Mouse (Mus musculus): Measurements from ENCODE around the gene Pum1. TPM values are rescaled to one million over a fixed set of nuclear protein-coding genes. Genes with fewer than 3 reads are reported as not detected.

Gene Pum1
- total RNA-seq, 2 experiments from 2014 or later: 50.2 to 63.1 TPM

GRCm38 (mm10) chr4:130722607-130723006, 59.5 kb downstream of the Pum1 start:
- no peak for DNase-seq

GRCm38 (mm10) chr4:130726118-130726517, 63.0 kb downstream of the Pum1 start:
- no peak for DNase-seq

- DNase-seq: no peak
Measured at GRCm38 (mm10) chr4:130735957-130736356, 72.8 kb downstream of the Pum1 start.

GRCm38 (mm10) chr4:130738527-130738926, 75.4 kb downstream of the Pum1 start:
- DNase-seq: peak; percentile 58 to 77

- DNase-seq: no peak
Measured at GRCm38 (mm10) chr4:130744058-130744457, 80.9 kb downstream of the Pum1 start.

- peak; percentile 53 to 59 for DNase-seq
Measured at GRCm38 (mm10) chr4:130745561-130746306, 82.6 kb downstream of the Pum1 start.

GRCm38 (mm10) chr4:130749566-130749965, 86.4 kb downstream of the Pum1 start:
- no peak for DNase-seq

GRCm38 (mm10) chr4:130751966-130752365, 88.8 kb downstream of the Pum1 start:
- no peak for DNase-seq

GRCm38 (mm10) chr4:130752591-130752990, 89.5 kb downstream of the Pum1 start:
- DNase-seq: no peak

- DNase-seq: peak; percentile 69 to 77
Measured at GRCm38 (mm10) chr4:130753755-130754154, 90.6 kb downstream of the Pum1 start.

GRCm38 (mm10) chr4:130754776-130755175, 91.7 kb downstream of the Pum1 start:
- DNase-seq: no peak

- no peak for DNase-seq
Measured at GRCm38 (mm10) chr4:130759875-130760274, 96.8 kb downstream of the Pum1 start.

- DNase-seq: peak in 1 of 2 experiments; percentile 30
Measured at GRCm38 (mm10) chr4:130761809-130762208, 98.7 kb downstream of the Pum1 start.

- no peak for DNase-seq
Measured at GRCm38 (mm10) chr4:130765399-130766160, 102.5 kb downstream of the Pum1 start.

- no peak for DNase-seq
Measured at GRCm38 (mm10) chr4:130766387-130766786, 103.3 kb downstream of the Pum1 start.

GRCm38 (mm10) chr4:130766926-130767325, 103.8 kb downstream of the Pum1 start:
- no peak for DNase-seq

GRCm38 (mm10) chr4:130773899-130774298, 110.8 kb downstream of the Pum1 start:
- no peak for DNase-seq

- no peak for DNase-seq
Measured at GRCm38 (mm10) chr4:130774822-130775221, 111.7 kb downstream of the Pum1 start.

- DNase-seq: no peak
Measured at GRCm38 (mm10) chr4:130777647-130778046, 114.5 kb downstream of the Pum1 start.

GRCm38 (mm10) chr4:130779037-130779436, 115.9 kb downstream of the Pum1 start:
- peak in 1 of 2 experiments; percentile 20 for DNase-seq

GRCm38 (mm10) chr4:130782492-130782891, 119.4 kb downstream of the Pum1 start:
- no peak for DNase-seq

GRCm38 (mm10) chr4:130784755-130785154, 121.6 kb downstream of the Pum1 start:
- peak; percentile 29 to 74 for DNase-seq

- DNase-seq: peak in 1 of 2 experiments; percentile 28
Measured at GRCm38 (mm10) chr4:130787530-130787929, 124.4 kb downstream of the Pum1 start.

Measured in heart, adult 18-20 months (tissue).